Mouse (Mus musculus) embryonic fibroblast, embryonic 13.5 days (primary cell): ENCODE measurements around the gene Opa3.

Experiments
- CTCF ChIP-seq: IDR thresholded peaks from 2 replicates; pipeline ENCODE4 v1.5.1; 2011; ENCODE audit warnings: mild to moderate bottlenecking, control low read depth, low read length, moderate library complexity, borderline replicate concordance; ENCODE audit not compliant: insufficient read depth
- POLR2A ChIP-seq: IDR thresholded peaks from 2 replicates; pipeline ENCODE4 v1.6.1; 2011; ENCODE audit warnings: low read depth, mild to moderate bottlenecking, control low read depth, low read length, moderate library complexity

- TF ChIP-seq CTCF (no peak), POLR2A (no peak)
Observed at GRCm38 (mm10) chr7:19258336-19258735, 30.2 kb downstream of the Opa3 start.
